Comparison of ENCODE assay signal across 7 mouse cellular contexts in genomic region chr17:27716804-27717203, GRCm38 (mm10). TPM values are rescaled to one million over a fixed set of nuclear protein-coding genes. Genes with fewer than 3 reads are reported as not detected.
A peak's percentile ranks its signal among the peaks of the same experiment; 100 is the strongest.
DNase-seq lines count a peak whose midpoint lies in the region; ATAC-seq and TF ChIP-seq lines count a peak whose summit lies in the region.

No protein-coding gene starts in this region.

- 5% methylated on average over 16 of the region's 16 CpGs for WGBS in intestine, embryonic 14.5 days
- WGBS in liver, embryonic 15.5 days (ENCODE audit: insufficient replicate concordance) = 10% methylated on average over 16 of the region's 16 CpGs
- 24% methylated on average over 16 of the region's 16 CpGs for WGBS in cerebellum, adult 2 months

- peak; percentile 53; the same call in 1 of the 2 replicates for ATAC-seq in intestine, embryonic 14.5 days (replicated peaks; ENCODE audit: low FRiP score, low TSS enrichment, low read depth)
- ATAC-seq in liver, embryonic 15.5 days (ENCODE audit: insufficient read depth) = 0 out of 2 replicates have a peak, but pooled peaks have one; percentile 12
- no peak for ATAC-seq in cerebellum, adult (ENCODE audit: insufficient number of reproducible peaks, low FRiP score, low TSS enrichment)

- H3K4me3 ChIP-seq in intestine, embryonic 14.5 days (ENCODE audit: low read depth, low read length) = peak overlapping the region; percentile 19
- 0 out of 2 replicates have a peak overlapping the region, but pooled peaks have one; percentile 15 for H3K4me3 ChIP-seq in liver, embryonic 15.5 days (replicated peaks)
- H3K4me3 ChIP-seq in cerebellum, adult 2 months (replicated peaks; ENCODE audit: insufficient read depth, low read depth, low read length) = no peak overlapping the region

- H3K9ac ChIP-seq in intestine, embryonic 14.5 days (ENCODE audit: low read length) = no peak overlapping the region
- no peak overlapping the region for H3K9ac ChIP-seq in liver, embryonic 15.5 days

- no peaks in the 10 kb centered on the region for H3K36me3 ChIP-seq in intestine, embryonic 14.5 days (ENCODE audit: control insufficient read depth, insufficient read depth, low read length)
- no peaks in the 10 kb centered on the region for H3K36me3 ChIP-seq in liver, embryonic 15.5 days (replicated peaks)

- peak overlapping the region; percentile 47 for H3K4me2 ChIP-seq in intestine, embryonic 14.5 days (ENCODE audit: low read length)
- peak overlapping the region; percentile 49 for H3K4me2 ChIP-seq in liver, embryonic 15.5 days

- peaks cover 7% of the 10 kb centered on the region; the same call in 1 of the 2 replicates for H3K4me1 ChIP-seq in intestine, embryonic 14.5 days (replicated peaks; ENCODE audit: control insufficient read depth, insufficient read depth, low read length)
- peaks cover 10% of the 10 kb centered on the region for H3K4me1 ChIP-seq in liver, embryonic 15.5 days (replicated peaks)
- H3K4me1 ChIP-seq in cerebellum, adult 2 months (ENCODE audit: control insufficient read depth, insufficient read depth, low read length) = peaks cover 44% of the 10 kb centered on the region

- no peak overlapping the region for H3K27ac ChIP-seq in intestine, embryonic 14.5 days (ENCODE audit: low read depth)
- no peak overlapping the region for H3K27ac ChIP-seq in liver, embryonic 15.5 days (replicated peaks)
- H3K27ac ChIP-seq in cerebellum, adult 2 months (ENCODE audit: insufficient read depth, low read length) = no peak overlapping the region

- no peak for TF ChIP-seq CTCF in cerebellum, adult 2 months (IDR thresholded peaks at IDR 0.05; ENCODE audit: borderline replicate concordance, insufficient read depth, low read depth, low read length)

- peak; percentile 91 for DNase-seq in R1 (ENCODE audit: low read depth, low spot score)
- DNase-seq in embryo, embryonic 10.5 days (ENCODE audit: low spot score) = peak; percentile 73
- DNase-seq in intestine, embryonic 14.5 days (ENCODE audit: low spot score) = peak; percentile 83
- DNase-seq in retina, embryonic 14.5 days (ENCODE audit: low spot score) = peak; percentile 72
- DNase-seq in cerebellum, adult 2 months = no peak

- no peaks in the 10 kb centered on the region for H3K27me3 ChIP-seq in intestine, embryonic 14.5 days (replicated peaks; ENCODE audit: control insufficient read depth, insufficient read depth, low read length)
- peaks cover 50% of the 10 kb centered on the region for H3K27me3 ChIP-seq in liver, embryonic 15.5 days
- H3K27me3 ChIP-seq in cerebellum, adult 2 months (ENCODE audit: control insufficient read depth, insufficient read depth, low read length) = no peaks in the 10 kb centered on the region

- TF ChIP-seq POLR2A in cerebellum, adult 2 months (IDR thresholded peaks at IDR 0.05; ENCODE audit: borderline replicate concordance, insufficient read depth, low read length) = no peak

- H3K9me3 ChIP-seq in intestine, embryonic 14.5 days (ENCODE audit: control insufficient read depth, low read length) = no peaks in the 10 kb centered on the region
- H3K9me3 ChIP-seq in liver, embryonic 15.5 days (replicated peaks) = no peaks in the 10 kb centered on the region

RNA-seq across cellular contexts. Expression of gene Spdef, which starts 12.0 kb away (rescaled TPM):
- 8.6 and 12.0 TPM in 2 replicates for polyA plus RNA-seq in intestine, embryonic 14.5 days (2014; fragmentation: Nextera tagmentation; extraction: Ambion mirVana)
- 0.18 TPM in 1 of 2 replicates, not detected in the other for polyA plus RNA-seq in liver, embryonic 15.5 days (2015; fragmentation: Nextera tagmentation; extraction: Ambion mirVana)
- polyA plus RNA-seq in cerebellum, adult 2 months (2012; rRNA removed) = 1.2 and 1.3 TPM in 2 replicates

Comparison
In these comparisons a context has a peak if more than half of its experiments do, and no peak if none do; other contexts are left out.
1. DNase-seq: peak in R1 (single experiment), embryo, embryonic 10.5 days (single experiment), intestine, embryonic 14.5 days (single experiment) and retina, embryonic 14.5 days (single experiment); none in cerebellum, adult 2 months (0 of 2).